Mouse (Mus musculus) embryonic fibroblast, embryonic 13.5 days (primary cell): ENCODE data around the gene 1110004F10Rik.

Experiments used
- CTCF ChIP-seq: IDR thresholded peaks from 2 replicates; pipeline ENCODE4 v1.5.1; 2011; ENCODE audit warnings: mild to moderate bottlenecking, control low read depth, low read length, moderate library complexity, borderline replicate concordance; ENCODE audit not compliant: insufficient read depth
- POLR2A ChIP-seq: IDR thresholded peaks from 2 replicates; pipeline ENCODE4 v1.6.1; 2011; ENCODE audit warnings: low read depth, mild to moderate bottlenecking, control low read depth, low read length, moderate library complexity

DNA sequence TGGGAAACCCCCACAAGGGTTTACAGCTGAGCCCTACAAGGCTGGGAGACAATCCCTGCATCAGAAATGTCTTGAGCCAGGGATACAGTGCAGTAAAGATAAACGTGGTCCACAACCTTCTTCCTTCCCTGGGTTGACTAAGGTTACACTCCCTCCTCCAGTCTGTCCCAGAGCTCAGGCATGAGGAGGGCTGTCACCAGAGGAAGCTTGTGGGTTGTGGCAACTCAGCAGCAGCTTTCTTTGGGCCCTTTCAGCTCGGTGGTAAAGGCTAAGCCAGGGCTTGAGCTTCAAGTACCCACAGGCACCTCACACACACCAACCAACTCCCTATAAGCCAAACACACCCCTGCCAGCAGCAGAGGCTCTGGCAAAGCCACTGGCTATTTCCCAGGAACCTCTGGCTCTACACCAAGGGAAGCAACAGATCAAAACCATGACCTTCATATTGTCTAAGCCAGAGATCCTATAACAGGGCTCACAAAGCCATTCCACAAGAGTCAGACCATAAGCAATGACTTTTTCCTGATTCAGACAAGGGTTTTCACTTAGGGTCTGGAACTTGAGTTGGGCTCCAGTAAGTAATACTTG lies 114.7 kb downstream of the 1110004F10Rik start:
- TF ChIP-seq POLR2A = no peak
- TF ChIP-seq CTCF = no peak
